Mouse (Mus musculus) forebrain, embryonic 14.5 days (tissue): ENCODE measurements around the gene Ky. TPM values are rescaled to one million over a fixed set of nuclear protein-coding genes. Genes with fewer than 3 reads are reported as not detected.

Source experiments
- ATAC-seq: fragments of 200-750 bp; cut with Nextera tagmentation; 2 replicates; pipeline ENCODE4 v1.8.0; 2017; ENCODE audit warnings: mild to moderate bottlenecking, moderate library complexity
- DNase-seq: peaks from one replicate; pipeline ENCODE4 v3.0.0-alpha.2; 2015; ENCODE audit warnings: low spot score
- H3K27ac ChIP-seq: fragments of 300-500 bp; sonication (generic); 2 replicates; pipeline ENCODE4 v1.5.1; 2014; ENCODE audit warnings: low read depth, mild to moderate bottlenecking, control low read depth, low read length, moderate library complexity
- H3K27me3 ChIP-seq: fragments of 300-500 bp; sonication (generic); replicated peaks from 2 replicates; pipeline ENCODE4 v1.6.1; 2014; ENCODE audit warnings: low read length, control low read depth, mixed read lengths; ENCODE audit not compliant: control insufficient read depth, insufficient read depth
- H3K36me3 ChIP-seq: fragments of 300-500 bp; sonication (generic); 2 replicates; pipeline ENCODE4 v1.6.1; 2014; ENCODE audit warnings: low read length, control low read depth; ENCODE audit not compliant: control insufficient read depth, insufficient read depth
- H3K4me1 ChIP-seq: fragments of 300-500 bp; sonication (generic); 2 replicates; pipeline ENCODE4 v1.6.1; 2014; ENCODE audit warnings: antibody characterized with exemption, low read length, control low read depth; ENCODE audit not compliant: control insufficient read depth, insufficient read depth
- H3K4me2 ChIP-seq: fragments of 300-500 bp; sonication (generic); 2 replicates; pipeline ENCODE4 v1.6.1; 2014; ENCODE audit warnings: mild to moderate bottlenecking, control low read depth, low read length
- H3K4me3 ChIP-seq: fragments of 300-500 bp; sonication (generic); 2 replicates; pipeline ENCODE4 v1.5.1; 2014; ENCODE audit warnings: low read depth, low read length, control low read depth
- H3K9ac ChIP-seq: fragments of 300-500 bp; sonication (generic); 2 replicates; pipeline ENCODE4 v1.6.1; 2014; ENCODE audit warnings: mild to moderate bottlenecking, low read length, control low read depth, moderate library complexity
- H3K9me3 ChIP-seq: fragments of 300-500 bp; sonication (generic); replicated peaks from 2 replicates; pipeline ENCODE4 v1.6.1; 2016; ENCODE audit warnings: low read length, control low read depth, mixed read lengths; ENCODE audit not compliant: control insufficient read depth
- WGBS: fragments of 180-500 bp; shearing (Covaris S2); extraction: QIAGEN DNeasy Blood & Tissue Kit; methylation state at CpG from one replicate; pipeline ENCODE4 v1.1.7; 2014; 5-methylcytosine and 5-hydroxymethylcytosine counted together
- polyA plus RNA-seq: library from polyadenylated mRNA; unstranded; fragments of >200 nt; fragmentation: Nextera tagmentation; extraction: Ambion mirVana; gene quantifications from 2 replicates; pipeline ENCODE4 v1.2.1, GENCODE M21; 2014

The Ky gene
- polyA plus RNA-seq, 1 experiment from 2014 or later: 0.30 TPM

GRCm38 (mm10) chr9:102498701-102499100 lies 6.8 kb upstream of the Ky start:
- Histone ChIP-seq H3K27me3 (no peaks in the 10 kb centered on the region), H3K27ac (no peak overlapping the region), H3K4me1 (peaks cover 4% of the 10 kb centered on the region; the same call in 1 of the 2 replicates), H3K4me3 (no peak overlapping the region), H3K9me3 (no peaks in the 10 kb centered on the region), H3K9ac (no peak overlapping the region), H3K36me3 (no peaks in the 10 kb centered on the region), H3K4me2 (no peak overlapping the region)
- DNase-seq (no peak), ATAC-seq (no peak)
- 93% methylated on average over 6 of the region's 6 CpGs for WGBS

- Histone ChIP-seq H3K9ac (no peak overlapping the region), H3K27me3 (no peaks in the 10 kb centered on the region), H3K4me2 (no peak overlapping the region), H3K4me3 (no peak overlapping the region), H3K36me3 (no peaks in the 10 kb centered on the region), H3K27ac (no peak overlapping the region), H3K9me3 (no peaks in the 10 kb centered on the region), H3K4me1 (peaks cover 4% of the 10 kb centered on the region; the same call in 1 of the 2 replicates)
- DNase-seq (no peak), ATAC-seq (no peak)
- WGBS: 82% methylated on average over 4 of the region's 4 CpGs
These were observed 6.3 kb upstream of the Ky start for GRCm38 (mm10) chr9:102499266-102499665.

GRCm38 (mm10) chr9:102499746-102500145 lies 5.8 kb upstream of the Ky start:
- H3K27ac ChIP-seq: no peak overlapping the region
- peaks cover 4% of the 10 kb centered on the region; the same call in 1 of the 2 replicates for H3K4me1 ChIP-seq
- no peak overlapping the region for H3K4me3 ChIP-seq
- DNase-seq (no peak), ATAC-seq (no peak)
- no peaks in the 10 kb centered on the region for H3K27me3 ChIP-seq
- no peak overlapping the region for H3K9ac ChIP-seq
- H3K4me2 ChIP-seq: no peak overlapping the region
- no peaks in the 10 kb centered on the region for H3K36me3 ChIP-seq
- no peaks in the 10 kb centered on the region for H3K9me3 ChIP-seq

- Histone ChIP-seq H3K36me3 (no peaks in the 10 kb centered on the region), H3K9me3 (no peaks in the 10 kb centered on the region), H3K27ac (no peak overlapping the region), H3K4me2 (no peak overlapping the region), H3K27me3 (peaks cover 5% of the 10 kb centered on the region), H3K4me1 (peaks cover 5% of the 10 kb centered on the region), H3K9ac (no peak overlapping the region), H3K4me3 (no peak overlapping the region)
- no peak for DNase-seq
- WGBS: 68% methylated on average over 4 of the region's 4 CpGs
- ATAC-seq: no peak
These were observed 4.4 kb upstream of the Ky start for GRCm38 (mm10) chr9:102501113-102501512.

GRCm38 (mm10) chr9:102502015-102502633 lies 3.4 kb upstream of the Ky start:
- WGBS: 67% methylated on average over 11 of the region's 11 CpGs
- no peaks in the 10 kb centered on the region for H3K36me3 ChIP-seq
- H3K4me3 ChIP-seq: no peak overlapping the region
- no peak overlapping the region for H3K4me2 ChIP-seq
- DNase-seq (peak; percentile 22), ATAC-seq (no peak)
- H3K9ac ChIP-seq: no peak overlapping the region
- peaks cover 7% of the 10 kb centered on the region for H3K4me1 ChIP-seq
- H3K9me3 ChIP-seq: no peaks in the 10 kb centered on the region
- H3K27ac ChIP-seq: no peak overlapping the region
- peaks cover 8% of the 10 kb centered on the region for H3K27me3 ChIP-seq

- ATAC-seq (no peak), DNase-seq (no peak)
- H3K36me3 ChIP-seq: no peaks in the 10 kb centered on the region
- peaks cover 7% of the 10 kb centered on the region for H3K4me1 ChIP-seq
- peaks cover 8% of the 10 kb centered on the region for H3K27me3 ChIP-seq
- H3K9me3 ChIP-seq: no peaks in the 10 kb centered on the region
- WGBS: 80% methylated on average over 3 of the region's 3 CpGs
- no peak overlapping the region for H3K4me3 ChIP-seq
- H3K27ac ChIP-seq: no peak overlapping the region
- H3K4me2 ChIP-seq: no peak overlapping the region
- H3K9ac ChIP-seq: no peak overlapping the region
These were observed 703 bp upstream of the Ky start for GRCm38 (mm10) chr9:102504716-102505378.

GRCm38 (mm10) chr9:102508315-102508714 lies 2.8 kb downstream of the Ky start:
- Histone ChIP-seq H3K4me1 (peaks cover 3% of the 10 kb centered on the region), H3K36me3 (no peaks in the 10 kb centered on the region), H3K4me2 (no peak overlapping the region), H3K27ac (no peak overlapping the region), H3K9me3 (no peaks in the 10 kb centered on the region), H3K4me3 (no peak overlapping the region), H3K9ac (no peak overlapping the region), H3K27me3 (peaks cover 8% of the 10 kb centered on the region)
- no peak for DNase-seq
- WGBS: 83% methylated on average over 3 of the region's 3 CpGs
- ATAC-seq: no peak

- H3K27ac ChIP-seq: no peak overlapping the region
- H3K4me1 ChIP-seq: no peaks in the 10 kb centered on the region
- ATAC-seq (no peak), DNase-seq (no peak)
- H3K9me3 ChIP-seq: no peaks in the 10 kb centered on the region
- no peaks in the 10 kb centered on the region for H3K36me3 ChIP-seq
- H3K4me2 ChIP-seq: no peak overlapping the region
- 49% methylated on average over 8 of the region's 8 CpGs for WGBS
- no peak overlapping the region for H3K9ac ChIP-seq
- H3K27me3 ChIP-seq: peaks cover under 1% of the 10 kb centered on the region
- no peak overlapping the region for H3K4me3 ChIP-seq
These were observed 5.9 kb downstream of the Ky start for GRCm38 (mm10) chr9:102511423-102511822.

- Histone ChIP-seq H3K4me3 (no peak overlapping the region), H3K36me3 (no peaks in the 10 kb centered on the region), H3K4me2 (no peak overlapping the region), H3K9ac (no peak overlapping the region), H3K27me3 (no peaks in the 10 kb centered on the region), H3K4me1 (no peaks in the 10 kb centered on the region), H3K27ac (no peak overlapping the region), H3K9me3 (no peaks in the 10 kb centered on the region)
- 86% methylated on average over 4 of the region's 4 CpGs for WGBS
- no peak for DNase-seq
- no peak for ATAC-seq
These were observed 8.0 kb downstream of the Ky start for GRCm38 (mm10) chr9:102513578-102513977.
